10 mouse cellular contexts compared by ENCODE assay signal in the genomic region with DNA sequence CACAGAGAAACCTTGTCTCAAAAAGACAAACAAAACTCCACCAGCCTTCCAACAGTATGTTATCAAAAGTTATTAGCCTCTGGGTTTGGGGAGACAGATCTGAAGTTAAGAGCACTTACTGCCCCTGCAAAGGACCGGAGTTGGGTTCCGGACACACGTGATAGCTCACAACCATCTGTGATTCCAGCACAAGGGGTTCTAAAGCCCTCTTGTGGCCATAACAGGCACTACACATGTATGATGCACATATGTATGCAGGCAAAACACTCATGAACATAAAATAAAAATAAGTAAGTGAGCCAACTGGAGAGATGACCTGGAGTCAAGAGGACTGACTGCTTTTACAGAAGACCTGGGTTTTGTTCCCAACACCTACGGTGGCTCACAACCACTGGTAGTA. TPM values are rescaled to one million over a fixed set of nuclear protein-coding genes. Genes with fewer than 3 reads are reported as not detected.
DNase-seq lines count a peak whose midpoint lies in the region; ATAC-seq and TF ChIP-seq lines count a peak whose summit lies in the region.
"Had no signal": no experiment of that assay in that cellular context is flagged by ENCODE, and none has a peak within 500 bp of the region (broad histone marks: within the 10 kb centered on the region; RNA-seq: fewer than 3 reads in every experiment).

No protein-coding gene starts in this region.

- no peak for DNase-seq in cerebellum, adult 2 months
- DNase-seq in cerebellum, postnatal 4 days (ENCODE audit: low spot score in 2 of 2) = no peak
- peak; percentile 84 for DNase-seq in midbrain, embryonic 11.5 days (ENCODE audit: low spot score, missing footprints)
- DNase-seq in midbrain, embryonic 10.5 days (ENCODE audit: low spot score) = no peak
- peak; percentile 33 for DNase-seq in forelimb bud, embryonic 11.5 days (ENCODE audit: low read depth, low spot score)
- DNase-seq in thymus, postnatal 10 days (ENCODE audit: low spot score in 2 of 2) = peak; percentile 16 to 37
- DNase-seq in left cerebral cortex, postnatal 36 days (ENCODE audit: low spot score in 2 of 2) = no peak

- no peaks in the 10 kb centered on the region for H3K4me1 ChIP-seq in cerebellum, adult 2 months (ENCODE audit: control insufficient read depth, insufficient read depth, low read length)
- no peaks in the 10 kb centered on the region for H3K4me1 ChIP-seq in midbrain, embryonic 11.5 days (ENCODE audit: control insufficient read depth, insufficient read depth, low read length)
- no peaks in the 10 kb centered on the region for H3K4me1 ChIP-seq in midbrain, embryonic 10.5 days
- peaks cover 3% of the 10 kb centered on the region; the same call in 1 of the 2 replicates for H3K4me1 ChIP-seq in intestine, embryonic 16.5 days (ENCODE audit: control insufficient read depth, insufficient read depth, low read length)
- H3K4me1 ChIP-seq: embryonic facial prominence, embryonic 12.5 days; limb, embryonic 13.5 days had no signal

- H3K9ac ChIP-seq in midbrain, embryonic 11.5 days (ENCODE audit: low read length) = no peak overlapping the region
- H3K9ac ChIP-seq in intestine, embryonic 16.5 days (ENCODE audit: low read depth, low read length) = no peak overlapping the region
- H3K9ac ChIP-seq: embryonic facial prominence, embryonic 12.5 days; limb, embryonic 13.5 days had no signal

- no peak overlapping the region for H3K4me3 ChIP-seq in cerebellum, adult 2 months (replicated peaks; ENCODE audit: insufficient read depth, low read depth, low read length)
- H3K4me3 ChIP-seq in midbrain, embryonic 11.5 days (ENCODE audit: low read depth, low read length) = no peak overlapping the region
- H3K4me3 ChIP-seq in midbrain, embryonic 10.5 days = no peak overlapping the region
- H3K4me3 ChIP-seq in intestine, embryonic 16.5 days (ENCODE audit: low read length) = no peak overlapping the region
- H3K4me3 ChIP-seq: embryonic facial prominence, embryonic 12.5 days; limb, embryonic 13.5 days had no signal

- no peak overlapping the region for H3K27ac ChIP-seq in cerebellum, adult 2 months (ENCODE audit: insufficient read depth, low read length)
- H3K27ac ChIP-seq in midbrain, embryonic 11.5 days (ENCODE audit: low read depth, low read length) = no peak overlapping the region
- no peak overlapping the region for H3K27ac ChIP-seq in midbrain, embryonic 10.5 days (replicated peaks)
- no peak overlapping the region for H3K27ac ChIP-seq in intestine, embryonic 16.5 days (ENCODE audit: low read length)
- H3K27ac ChIP-seq: embryonic facial prominence, embryonic 12.5 days; limb, embryonic 13.5 days had no signal

- no peak for ATAC-seq in midbrain, embryonic 11.5 days (ENCODE audit: low FRiP score)
- no peak for ATAC-seq in intestine, embryonic 16.5 days

- TF ChIP-seq CTCF in cerebellum, adult 2 months (IDR thresholded peaks at IDR 0.05; ENCODE audit: borderline replicate concordance, insufficient read depth, low read depth, low read length) = peak; percentile 34; the same call in 1 of the 2 replicates

- WGBS in cerebellum, adult 2 months = 82% methylated on average over 4 of the region's 4 CpGs
- WGBS in midbrain, embryonic 11.5 days = 84% methylated on average over 4 of the region's 4 CpGs
- 86% methylated on average over 4 of the region's 4 CpGs for WGBS in midbrain, embryonic 10.5 days
- 86% methylated on average over 4 of the region's 4 CpGs for WGBS in intestine, embryonic 16.5 days

- TF ChIP-seq POLR2A in cerebellum, adult 2 months (IDR thresholded peaks at IDR 0.05; ENCODE audit: borderline replicate concordance, insufficient read depth, low read length) = no peak

- no peaks in the 10 kb centered on the region for H3K27me3 ChIP-seq in cerebellum, adult 2 months (ENCODE audit: control insufficient read depth, insufficient read depth, low read length)
- no peaks in the 10 kb centered on the region for H3K27me3 ChIP-seq in midbrain, embryonic 11.5 days (ENCODE audit: control insufficient read depth, insufficient read depth, low read length)
- H3K27me3 ChIP-seq in midbrain, embryonic 10.5 days (ENCODE audit: low read depth, poor library complexity, severe bottlenecking) = no peaks in the 10 kb centered on the region
- no peaks in the 10 kb centered on the region for H3K27me3 ChIP-seq in intestine, embryonic 16.5 days (replicated peaks; ENCODE audit: control insufficient read depth, insufficient read depth, low read length)
- H3K27me3 ChIP-seq: embryonic facial prominence, embryonic 12.5 days; limb, embryonic 13.5 days had no signal

- H3K4me2 ChIP-seq in midbrain, embryonic 11.5 days = no peak overlapping the region
- no peak overlapping the region for H3K4me2 ChIP-seq in intestine, embryonic 16.5 days (ENCODE audit: low read depth, low read length)
- H3K4me2 ChIP-seq: embryonic facial prominence, embryonic 12.5 days; limb, embryonic 13.5 days had no signal

- intact Hi-C loops in left cerebral cortex, postnatal 36 days (cut with DNase I) = no loop called here

- no peaks in the 10 kb centered on the region for H3K9me3 ChIP-seq in midbrain, embryonic 11.5 days (ENCODE audit: control insufficient read depth, low read length)
- no peaks in the 10 kb centered on the region for H3K9me3 ChIP-seq in midbrain, embryonic 10.5 days (replicated peaks)
- no peaks in the 10 kb centered on the region for H3K9me3 ChIP-seq in intestine, embryonic 16.5 days (ENCODE audit: control insufficient read depth, low read length)
- H3K9me3 ChIP-seq: embryonic facial prominence, embryonic 12.5 days had no signal

- H3K36me3 ChIP-seq in midbrain, embryonic 11.5 days (ENCODE audit: control insufficient read depth, insufficient read depth, low read length) = no peaks in the 10 kb centered on the region
- H3K36me3 ChIP-seq in midbrain, embryonic 10.5 days = no peaks in the 10 kb centered on the region
- H3K36me3 ChIP-seq in intestine, embryonic 16.5 days (ENCODE audit: control insufficient read depth, insufficient read depth, low read length) = no peaks in the 10 kb centered on the region
- H3K36me3 ChIP-seq: embryonic facial prominence, embryonic 12.5 days; limb, embryonic 13.5 days had no signal

RNA-seq across cellular contexts. Expression of gene Dock9, which starts 6.8 kb away (rescaled TPM):
- 140 TPM in 2 replicates for polyA plus RNA-seq in cerebellum, adult 2 months (2012; rRNA removed)
- polyA plus RNA-seq in midbrain, embryonic 11.5 days (2014; fragmentation: Nextera tagmentation; extraction: Ambion mirVana) = 4.1 and 4.2 TPM in 2 replicates
- polyA plus RNA-seq in midbrain, embryonic 10.5 days (2016; fragmentation: Nextera tagmentation; extraction: Ambion mirVana) = 2.1 and 3.4 TPM in 2 replicates
- 13.6 and 13.7 TPM in 2 replicates for polyA plus RNA-seq in intestine, embryonic 16.5 days (2015; fragmentation: Nextera tagmentation; extraction: Ambion mirVana)
- 100 to 1,000 TPM in 1 of 2 experiments, 10 to 100 TPM in 1; 79.1 to 100 TPM for total RNA-seq in left cerebral cortex, postnatal 36 days (2021)

Comparison
In these comparisons a context has a peak if more than half of its experiments do, and no peak if none do; other contexts are left out.
1. DNase-seq: peak in midbrain, embryonic 11.5 days (single experiment), forelimb bud, embryonic 11.5 days (single experiment) and thymus, postnatal 10 days (2 of 2); none in cerebellum, adult 2 months (0 of 2), cerebellum, postnatal 4 days (0 of 2), midbrain, embryonic 10.5 days (single experiment) and left cerebral cortex, postnatal 36 days (0 of 2).